Mouse (Mus musculus) CH12.LX (cell line): ENCODE results near the gene Tgfbr3. TPM values are rescaled to one million over a fixed set of nuclear protein-coding genes. Genes with fewer than 3 reads are reported as not detected.

Source experiments
- DNase-seq: peaks from one replicate; pipeline ENCODE4 v3.0.0-alpha.2; 2013; ENCODE audit errors: extremely low read depth
- H3K27ac ChIP-seq: 2 replicates; pipeline ENCODE4 v1.5.1; 2012; ENCODE audit warnings: low read depth, mild to moderate bottlenecking, control low read depth, moderate library complexity; ENCODE audit not compliant: insufficient read depth
- H3K27me3 ChIP-seq: replicated peaks from 2 replicates; pipeline ENCODE3; 2012; ENCODE audit warnings: inconsistent platforms
- H3K36me3 ChIP-seq, 2 experiments: replicated peaks in 1 of 2; 2 replicates each; pipeline versions ENCODE3 to v1.6.1; 2012; ENCODE audit warnings: inconsistent platforms in 1 of 2, low read length in 1 of 2, mild to moderate bottlenecking in 1 of 2, mixed read lengths in 1 of 2, moderate library complexity in 1 of 2; ENCODE audit not compliant: control insufficient read depth in 1 of 2, insufficient read depth in 1 of 2
- H3K4me1 ChIP-seq, 2 experiments: 2 replicates each; pipeline ENCODE4 v1.6.1; 2012; ENCODE audit warnings: inconsistent platforms in 1 of 2, moderate library complexity in 1 of 2; ENCODE audit not compliant: insufficient read depth in 2 of 2, control insufficient read depth in 1 of 2
- H3K4me2 ChIP-seq: 2 replicates; pipeline ENCODE4 v1.6.1; 2012; ENCODE audit warnings: low read depth, mild to moderate bottlenecking, control low read depth; ENCODE audit not compliant: poor library complexity, insufficient read depth, severe bottlenecking
- H3K4me3 ChIP-seq, 3 experiments: fragments of 150-350 bp in 1 of 3; sonication (generic) in 1 of 3; replicated peaks in 1 of 3; 2 replicates each; pipeline versions ENCODE3 to v1.5.1; 2011 to 2012; ENCODE audit warnings: low read depth in 2 of 3, low read length in 2 of 3, mild to moderate bottlenecking in 2 of 3, moderate library complexity in 2 of 3, control low read depth in 1 of 3, improper control_type of control experiment in 1 of 3, inconsistent platforms in 1 of 3, mixed read lengths in 1 of 3; ENCODE audit not compliant: poor library complexity in 1 of 3
- H3K79me2 ChIP-seq: replicated peaks from 2 replicates; pipeline ENCODE4 v1.6.1; 2012; ENCODE audit warnings: mild to moderate bottlenecking, moderate library complexity; ENCODE audit not compliant: control insufficient read depth, poor library complexity, insufficient read depth, severe bottlenecking; ENCODE audit errors: extremely low read depth
- H3K9ac ChIP-seq: 2 replicates; pipeline ENCODE4 v1.6.1; 2012; ENCODE audit warnings: low read depth, mild to moderate bottlenecking, control low read depth, moderate library complexity; ENCODE audit not compliant: insufficient read depth
- H3K9me3 ChIP-seq: replicated peaks from 2 replicates; pipeline ENCODE3; 2012; ENCODE audit warnings: low read length, inconsistent platforms, mixed read lengths
- BHLHE40 ChIP-seq: IDR thresholded peaks from 2 replicates; pipeline ENCODE4 v1.6.1; 2011; ENCODE audit warnings: mild to moderate bottlenecking, low read depth, low read length, improper control_type of control experiment
- CHD1 ChIP-seq: IDR thresholded peaks from 2 replicates; pipeline ENCODE4 v1.6.1; 2012; ENCODE audit warnings: low read depth, low read length, improper control_type of control experiment, inconsistent platforms
- CHD2 ChIP-seq: IDR thresholded peaks from 2 replicates; pipeline ENCODE4 v1.6.1; 2011; ENCODE audit warnings: low read length, improper control_type of control experiment
- E2F4 ChIP-seq: IDR thresholded peaks from 2 replicates; pipeline ENCODE4 v1.6.1; 2011; ENCODE audit warnings: low read depth, low read length, improper control_type of control experiment; ENCODE audit not compliant: insufficient replicate concordance
- ELF1 ChIP-seq: IDR thresholded peaks from 2 replicates; pipeline ENCODE4 v1.6.1; 2014; ENCODE audit warnings: low read depth, mild to moderate bottlenecking, inconsistent platforms, low read length, improper control_type of control experiment
- EP300 ChIP-seq: IDR thresholded peaks from 2 replicates; pipeline ENCODE4 v1.6.1; 2011; ENCODE audit warnings: low read length, improper control_type of control experiment
- ETS1 ChIP-seq: conservative IDR thresholded peaks from 2 replicates; pipeline ENCODE4 v1.6.1; 2012; ENCODE audit warnings: low read depth, mild to moderate bottlenecking, inconsistent platforms, low read length, improper control_type of control experiment, moderate library complexity
- HCFC1 ChIP-seq: IDR thresholded peaks from 2 replicates; pipeline ENCODE4 v1.6.1; 2012; ENCODE audit warnings: low read depth, mild to moderate bottlenecking, inconsistent platforms, low read length, improper control_type of control experiment
- IRF4 ChIP-seq: IDR thresholded peaks from 2 replicates; pipeline ENCODE4 v1.6.1; 2014; ENCODE audit warnings: low read depth, mild to moderate bottlenecking, inconsistent platforms, low read length, improper control_type of control experiment
- JUN ChIP-seq: IDR thresholded peaks from 2 replicates; pipeline ENCODE4 v1.6.1; 2011; ENCODE audit warnings: low read depth, mild to moderate bottlenecking, low read length, improper control_type of control experiment, moderate library complexity; ENCODE audit not compliant: insufficient read depth
- JUND ChIP-seq: conservative IDR thresholded peaks from 2 replicates; pipeline ENCODE4 v1.6.1; 2011; ENCODE audit warnings: low read depth, low read length, improper control_type of control experiment
- KAT2A ChIP-seq: IDR thresholded peaks from 2 replicates; pipeline ENCODE4 v1.6.1; 2012; ENCODE audit warnings: low read length, improper control_type of control experiment, inconsistent platforms; ENCODE audit not compliant: insufficient replicate concordance
- MAFK ChIP-seq: IDR thresholded peaks from 2 replicates; pipeline ENCODE4 v1.6.1; 2011; ENCODE audit warnings: low read length, improper control_type of control experiment; ENCODE audit not compliant: insufficient replicate concordance
- MAX ChIP-seq: IDR thresholded peaks from 2 replicates; pipeline ENCODE4 v1.6.1; 2011; ENCODE audit warnings: low read length, improper control_type of control experiment
- NELFE ChIP-seq: IDR thresholded peaks from 2 replicates; pipeline ENCODE4 v1.6.1; 2011; ENCODE audit warnings: low read depth, low read length, improper control_type of control experiment
- POLR2A ChIP-seq: IDR thresholded peaks from 2 replicates; pipeline ENCODE4 v1.6.1; 2011; ENCODE audit warnings: low read depth, mild to moderate bottlenecking, improper control_type of control experiment, low read length
- RAD21 ChIP-seq: IDR thresholded peaks from 2 replicates; pipeline ENCODE4 v1.6.1; 2011; ENCODE audit warnings: low read depth, mild to moderate bottlenecking, low read length, improper control_type of control experiment, moderate library complexity
- SIN3A ChIP-seq: IDR thresholded peaks from 2 replicates; pipeline ENCODE4 v1.6.1; 2012; ENCODE audit warnings: low read length, improper control_type of control experiment, inconsistent platforms
- SMC3 ChIP-seq: IDR thresholded peaks from 2 replicates; pipeline ENCODE4 v1.6.1; 2011; ENCODE audit warnings: low read depth, low read length, improper control_type of control experiment
- TBP ChIP-seq: conservative IDR thresholded peaks from 2 replicates; pipeline ENCODE4 v1.6.1; 2011; ENCODE audit warnings: low read depth, low read length, improper control_type of control experiment
- ZMIZ1 ChIP-seq: IDR thresholded peaks from 2 replicates; pipeline ENCODE4 v1.6.1; 2012; ENCODE audit warnings: low read depth, mild to moderate bottlenecking, inconsistent platforms, low read length, improper control_type of control experiment
- ZNF384 ChIP-seq: IDR thresholded peaks from 2 replicates; pipeline ENCODE4 v1.6.1; 2012; ENCODE audit warnings: low read depth, low read length, improper control_type of control experiment, inconsistent platforms
- dilution Hi-C: fragments of 300-500 bp; cut with MboI; formaldehyde crosslinking; loops from 2 replicates; pipeline ENCODE4 v1.14.3; 2020; ENCODE audit warnings: low sequenced_read_pairs; ENCODE audit not compliant: extremely low pct_unique_long_range_greater_than_20kb, extremely low pct_ligation_motif_present
- in situ Hi-C: fragments of 300-500 bp; cut with MboI; formaldehyde crosslinking; loops from 3 replicates; pipeline ENCODE4 v1.14.3; 2019; ENCODE audit warnings: low sequenced_read_pairs, low pct_ligation_motif_present, low pct_unique_long_range_greater_than_20kb, mixed read lengths
- polyA plus RNA-seq: library from polyadenylated mRNA; unstranded; fragments of >175 nt; gene quantifications from 2 replicates; pipeline ENCODE4 v1.2.1, GENCODE M21; 2012; ENCODE audit warnings: low read depth; ENCODE audit not compliant: insufficient read length
- total RNA-seq, 2 experiments: library from RNA; depleted of rRNA; stranded (reverse); fragments of 300-350 nt in 1 of 2; fragments of >200 nt in 1 of 2; gene quantifications; 2 replicates each; pipeline ENCODE4 v1.2.3; 2012 to 2014

The Tgfbr3 gene
- total and polyA plus RNA-seq, 3 experiments, result 0.13 to 0.46 (median 0.30) TPM

DNA sequence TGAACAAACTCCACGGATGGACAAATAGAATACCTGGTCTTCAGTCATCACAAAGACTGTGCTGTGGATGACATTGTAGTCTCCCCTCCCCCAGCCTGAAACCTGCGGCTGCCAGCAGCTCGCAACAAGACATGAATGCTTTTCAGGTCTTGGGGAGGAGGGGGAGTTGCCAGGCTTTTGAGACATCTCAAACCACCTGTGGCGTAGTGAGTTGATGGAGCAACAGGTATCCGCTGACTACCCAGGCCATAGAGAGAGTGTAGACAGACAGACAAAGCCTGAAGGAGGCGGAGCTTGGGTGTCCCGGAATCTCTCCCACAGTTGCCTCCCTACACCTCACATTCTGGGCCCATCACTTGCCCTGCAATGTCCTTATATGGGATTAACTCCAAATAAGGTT is 117.6 kb downstream of the Tgfbr3 start:
- Histone ChIP-seq H3K9ac (no peak overlapping the region), H3K27me3 (no peaks in the 10 kb centered on the region), H3K9me3 (no peaks in the 10 kb centered on the region), H3K4me2 (no peak overlapping the region), H3K27ac (no peak overlapping the region), H3K4me3 (no peak overlapping the region), H3K36me3 (no peaks in the 10 kb centered on the region), H3K79me2 (no peaks in the 10 kb centered on the region), H3K4me1 (no peaks in the 10 kb centered on the region)
- DNase-seq, result no peak
- TF ChIP-seq JUN (no peak), ZMIZ1 (no peak), POLR2A (no peak), ETS1 (no peak), MAX (no peak), KAT2A (no peak), ZNF384 (no peak), CHD2 (no peak), JUND (no peak), ELF1 (no peak), TBP (no peak), RAD21 (no peak), HCFC1 (no peak), EP300 (no peak), CHD1 (no peak), MAFK (no peak), SMC3 (no peak), BHLHE40 (no peak), E2F4 (no peak), IRF4 (no peak)
- dilution Hi-C loops, result no loop called here
- in situ Hi-C loops, result no loop called here

DNA sequence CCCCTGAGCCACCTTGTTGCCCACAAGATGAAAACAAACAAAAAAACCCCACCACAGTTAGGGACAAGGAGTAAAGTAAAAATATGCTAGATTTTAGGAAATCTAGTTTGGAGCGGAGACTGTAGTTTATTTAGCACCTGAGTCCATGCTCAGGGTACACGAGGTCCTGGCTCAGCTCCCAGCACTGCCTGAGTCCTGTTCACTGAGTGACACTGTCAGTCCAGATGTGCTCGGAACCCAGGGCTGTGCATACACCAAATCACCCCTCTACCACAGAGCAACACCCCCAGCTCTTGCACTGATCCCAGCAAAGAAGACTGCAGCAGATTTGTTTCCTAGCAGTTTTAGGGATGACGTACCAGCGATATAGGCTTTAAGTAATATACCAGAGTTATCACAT is 119.6 kb downstream of the Tgfbr3 start:
- DNase-seq, result no peak
- Histone ChIP-seq H3K4me2 (no peak overlapping the region), H3K4me1 (no peaks in the 10 kb centered on the region), H3K27ac (no peak overlapping the region), H3K4me3 (no peak overlapping the region), H3K36me3 (no peaks in the 10 kb centered on the region), H3K9ac (no peak overlapping the region), H3K79me2 (no peaks in the 10 kb centered on the region), H3K27me3 (no peaks in the 10 kb centered on the region), H3K9me3 (no peaks in the 10 kb centered on the region)
- dilution Hi-C loops (no loop called here), in situ Hi-C loops (no loop called here)
- no peak for TF ChIP-seq CHD2
- TF ChIP-seq NELFE, result no peak
- TF ChIP-seq SIN3A, result no peak
- no peak for TF ChIP-seq EP300
